ENCODE assay signal across 24 mouse cellular contexts in genomic region chr10:85052451-85052850, GRCm38 (mm10). TPM values are rescaled to one million over a fixed set of nuclear protein-coding genes. Genes with fewer than 3 reads are reported as not detected.
"Had no signal": no experiment of that assay in that cellular context is flagged by ENCODE, and none has a peak within 500 bp of the region (broad histone marks: within the 10 kb centered on the region; RNA-seq: fewer than 3 reads in every experiment).

No protein-coding gene starts in this region.

- H3K27me3 ChIP-seq: heart, embryonic 13.5 days; heart, embryonic 15.5 days; intestine, embryonic 15.5 days; limb, embryonic 13.5 days; limb, embryonic 15.5 days; liver, embryonic 12.5 days had no signal

- ATAC-seq: hindbrain, embryonic 16.5 days; inflammation-experienced regulatory T-cells, adult 6 months; intestine, embryonic 15.5 days; intestine, postnatal 0 days; liver, embryonic 12.5 days had no signal

- H3K27ac ChIP-seq: heart, embryonic 13.5 days; heart, embryonic 15.5 days; hindbrain, embryonic 14.5 days; intestine, embryonic 15.5 days; layer of hippocampus, adult 2 months; limb, embryonic 13.5 days; limb, embryonic 15.5 days; liver, embryonic 12.5 days; liver, embryonic 14.5 days had no signal

- H3K36me3 ChIP-seq: heart, embryonic 13.5 days; heart, embryonic 15.5 days; intestine, embryonic 15.5 days; limb, embryonic 13.5 days; limb, embryonic 15.5 days; liver, embryonic 12.5 days had no signal

- H3K9me3 ChIP-seq: heart, embryonic 13.5 days; heart, embryonic 15.5 days; intestine, embryonic 15.5 days; limb, embryonic 15.5 days; liver, embryonic 12.5 days had no signal

- DNase-seq: gastrocnemius, postnatal 14 days; gastrocnemius, postnatal 36 days; heart, adult 18-20 months; heart, postnatal 14 days; heart, postnatal 36 days; kidney, adult 18-20 months; kidney, adult 8-10 months; kidney, postnatal 25 days; kidney, postnatal 4 days; layer of hippocampus, postnatal 36 days; left cerebral cortex, postnatal 4 days had no signal

- H3K4me1 ChIP-seq: heart, embryonic 13.5 days; heart, embryonic 15.5 days; intestine, embryonic 15.5 days; limb, embryonic 13.5 days; limb, embryonic 15.5 days; liver, embryonic 12.5 days had no signal

- H3K4me3 ChIP-seq: heart, embryonic 13.5 days; heart, embryonic 15.5 days; intestine, embryonic 15.5 days; layer of hippocampus, adult 2 months; limb, embryonic 13.5 days; limb, embryonic 15.5 days; liver, embryonic 12.5 days had no signal

RNA-seq across cellular contexts. Expression of gene Fhl4, which starts 49.8 kb away (rescaled TPM):
- polyA plus RNA-seq: liver, adult 2 months had no signal
